Mouse (Mus musculus) heart, postnatal 0 days (tissue): ENCODE data around the gene Ccdc38. TPM values are rescaled to one million over a fixed set of nuclear protein-coding genes. Genes with fewer than 3 reads are reported as not detected.
A peak's percentile ranks its signal among the peaks of the same experiment; 100 is the strongest.

Source experiments
- ATAC-seq: fragments of 200-750 bp; cut with Nextera tagmentation; 2 replicates; pipeline ENCODE4 v1.8.0; 2017; ENCODE audit warnings: low read depth, moderate number of reproducible peaks, moderate library complexity; ENCODE audit not compliant: insufficient read depth
- DNase-seq: peaks from one replicate; pipeline ENCODE4 v3.0.0-alpha.2; 2016; ENCODE audit warnings: low spot score
- H3K27ac ChIP-seq: fragments of 300-500 bp; sonication (generic); 2 replicates; pipeline ENCODE4 v1.5.1; 2014; ENCODE audit warnings: low read depth, mild to moderate bottlenecking
- H3K27me3 ChIP-seq: fragments of 300-500 bp; sonication (generic); 2 replicates; pipeline ENCODE4 v1.6.1; 2014; ENCODE audit warnings: low read length, mixed read lengths; ENCODE audit not compliant: control insufficient read depth, insufficient read depth
- H3K36me3 ChIP-seq: fragments of 300-500 bp; sonication (generic); replicated peaks from 2 replicates; pipeline ENCODE4 v1.6.1; 2014; ENCODE audit warnings: low read length, mixed read lengths; ENCODE audit not compliant: control insufficient read depth, insufficient read depth
- H3K4me1 ChIP-seq: fragments of 300-500 bp; sonication (generic); 2 replicates; pipeline ENCODE4 v1.6.1; 2014; ENCODE audit warnings: antibody characterized with exemption; ENCODE audit not compliant: control insufficient read depth, insufficient read depth
- H3K4me2 ChIP-seq: fragments of 300-500 bp; sonication (generic); 2 replicates; pipeline ENCODE4 v1.6.1; 2014; ENCODE audit warnings: low read depth, mild to moderate bottlenecking, low read length, moderate library complexity
- H3K4me3 ChIP-seq: fragments of 300-500 bp; sonication (generic); 2 replicates; pipeline ENCODE4 v1.5.1; 2014; ENCODE audit warnings: low read depth, low read length
- H3K9ac ChIP-seq: fragments of 300-500 bp; sonication (generic); replicated peaks from 2 replicates; pipeline ENCODE4 v1.6.1; 2014; ENCODE audit warnings: low read depth, low read length, mixed read lengths
- H3K9me3 ChIP-seq: fragments of 300-500 bp; sonication (generic); replicated peaks from 2 replicates; pipeline ENCODE4 v1.6.1; 2016; ENCODE audit warnings: low read length; ENCODE audit not compliant: control insufficient read depth
- CTCF ChIP-seq: IDR thresholded peaks from 2 replicates; pipeline ENCODE4 v1.5.1; 2016; ENCODE audit warnings: antibody characterized with exemption, control low read depth, low read depth
- EP300 ChIP-seq: IDR thresholded peaks from 2 replicates; pipeline ENCODE4 v1.6.1; 2016; ENCODE audit warnings: antibody characterized with exemption, low read depth
- WGBS: fragments of 180-500 bp; shearing (Covaris S2); extraction: QIAGEN DNeasy Blood & Tissue Kit; methylation state at CpG from one replicate; pipeline ENCODE4 v1.1.7; 2014; 5-methylcytosine and 5-hydroxymethylcytosine counted together
- polyA plus RNA-seq: library from polyadenylated mRNA; unstranded; fragments of >200 nt; fragmentation: Nextera tagmentation; extraction: Ambion mirVana; gene quantifications from 2 replicates; pipeline ENCODE4 v1.2.1, GENCODE M21; 2015
- total RNA-seq: library from RNA; depleted of rRNA; stranded (reverse); fragments of >200 nt; gene quantifications from 2 replicates; pipeline ENCODE4 v1.2.3, GENCODE M21; 2014; ENCODE audit warnings: low replicate concordance

The Ccdc38 gene
- total and polyA plus RNA-seq, 2 experiments from 2014 or later, result 0.11 TPM; not detected in 1

- no peaks in the 10 kb centered on the region for H3K9me3 ChIP-seq
- no peak for ATAC-seq
- H3K4me3 ChIP-seq, result no peak overlapping the region
- no peak overlapping the region for H3K9ac ChIP-seq
- H3K4me2 ChIP-seq, result no peak overlapping the region
- no peak for TF ChIP-seq CTCF
- TF ChIP-seq EP300, result no peak
- no peak overlapping the region for H3K27ac ChIP-seq
- 67% methylated on average over 1 of the region's 1 CpGs for WGBS
- H3K36me3 ChIP-seq, result no peaks in the 10 kb centered on the region
- H3K27me3 ChIP-seq, result peaks cover 9% of the 10 kb centered on the region; the same call in 1 of the 2 replicates
- DNase-seq, result no peak
- peaks cover 7% of the 10 kb centered on the region; the same call in 1 of the 2 replicates for H3K4me1 ChIP-seq
Measured at GRCm38 (mm10) chr10:93541585-93541984, 1.2 kb downstream of the Ccdc38 start.

GRCm38 (mm10) chr10:93542356-93542755, 1.9 kb downstream of the Ccdc38 start:
- ATAC-seq, result no peak
- Histone ChIP-seq H3K27me3 (peaks cover 9% of the 10 kb centered on the region; the same call in 1 of the 2 replicates), H3K4me2 (no peak overlapping the region), H3K9ac (no peak overlapping the region), H3K4me1 (peaks cover 7% of the 10 kb centered on the region; the same call in 1 of the 2 replicates), H3K27ac (no peak overlapping the region), H3K4me3 (no peak overlapping the region), H3K9me3 (no peaks in the 10 kb centered on the region), H3K36me3 (no peaks in the 10 kb centered on the region)
- no peak for DNase-seq
- whole genome bisulfite sequencing, result 74% methylated on average over 4 of the region's 4 CpGs
- TF ChIP-seq CTCF (no peak), EP300 (no peak)

- TF ChIP-seq EP300, result no peak
- no peak for TF ChIP-seq CTCF
- no peak for DNase-seq
- H3K27ac ChIP-seq, result no peak overlapping the region
- H3K27me3 ChIP-seq, result peaks cover 5% of the 10 kb centered on the region; the same call in 1 of the 2 replicates
- no peak overlapping the region for H3K4me3 ChIP-seq
- peaks cover 7% of the 10 kb centered on the region; the same call in 1 of the 2 replicates for H3K4me1 ChIP-seq
- H3K9ac ChIP-seq, result no peak overlapping the region
- no peaks in the 10 kb centered on the region for H3K9me3 ChIP-seq
- H3K36me3 ChIP-seq, result no peaks in the 10 kb centered on the region
- 81% methylated on average over 6 of the region's 6 CpGs for WGBS
- no peak for ATAC-seq
- H3K4me2 ChIP-seq, result no peak overlapping the region
Measured at GRCm38 (mm10) chr10:93543176-93543575, 2.7 kb downstream of the Ccdc38 start.

- Histone ChIP-seq H3K27me3 (no peaks in the 10 kb centered on the region), H3K36me3 (no peaks in the 10 kb centered on the region), H3K4me3 (no peak overlapping the region), H3K9me3 (no peaks in the 10 kb centered on the region), H3K4me1 (peaks cover 7% of the 10 kb centered on the region; the same call in 1 of the 2 replicates), H3K27ac (no peak overlapping the region), H3K9ac (no peak overlapping the region), H3K4me2 (no peak overlapping the region)
- WGBS, result 78% methylated on average over 5 of the region's 5 CpGs
- TF ChIP-seq CTCF (no peak), EP300 (no peak)
- no peak for DNase-seq
- no peak for ATAC-seq
Measured at GRCm38 (mm10) chr10:93544172-93544571, 3.7 kb downstream of the Ccdc38 start.

GRCm38 (mm10) chr10:93547741-93548270, 7.4 kb downstream of the Ccdc38 start:
- Histone ChIP-seq H3K9me3 (no peaks in the 10 kb centered on the region), H3K4me2 (no peak overlapping the region), H3K9ac (no peak overlapping the region), H3K27ac (no peak overlapping the region), H3K4me3 (no peak overlapping the region), H3K36me3 (no peaks in the 10 kb centered on the region), H3K27me3 (no peaks in the 10 kb centered on the region), H3K4me1 (no peaks in the 10 kb centered on the region)
- 87% methylated on average over 4 of the region's 4 CpGs for WGBS
- no peak for DNase-seq
- TF ChIP-seq EP300 (no peak), CTCF (no peak)
- ATAC-seq, result no peak

- 11% methylated on average over 7 of the region's 7 CpGs for WGBS
- H3K9me3 ChIP-seq, result no peaks in the 10 kb centered on the region
- no peak overlapping the region for H3K27ac ChIP-seq
- DNase-seq (peak; percentile 61), ATAC-seq (no peak; the same call in 1 of the 2 replicates)
- H3K27me3 ChIP-seq, result no peaks in the 10 kb centered on the region
- no peak overlapping the region for H3K4me2 ChIP-seq
- no peak overlapping the region for H3K9ac ChIP-seq
- no peaks in the 10 kb centered on the region for H3K4me1 ChIP-seq
- H3K36me3 ChIP-seq, result no peaks in the 10 kb centered on the region
- TF ChIP-seq EP300 (no peak), CTCF (peak; percentile 93)
- no peak overlapping the region for H3K4me3 ChIP-seq
Measured at GRCm38 (mm10) chr10:93548991-93549390, 8.6 kb downstream of the Ccdc38 start.
